Mouse (Mus musculus) T-cell, adult 66 days (primary cell): ENCODE data around the gene Prpsap1. TPM values are rescaled to one million over a fixed set of nuclear protein-coding genes. Genes with fewer than 3 reads are reported as not detected.

ENCODE experiments used
- total RNA-seq, 2 experiments: library from RNA; stranded (reverse); gene quantifications; 3 replicates in 1 of 2; 4 replicates in 1 of 2; pipeline ENCODE4 v1.2.4; 2023

The Prpsap1 gene
- total RNA-seq = 10 to 100 TPM; 92.8 to 99.3 TPM

GRCm38 (mm10) chr11:116493795-116494252, at the start of gene Prpsap1:
Gene Prpsap1, minus strand, starts transcription at chr11:116494202.

DNA sequence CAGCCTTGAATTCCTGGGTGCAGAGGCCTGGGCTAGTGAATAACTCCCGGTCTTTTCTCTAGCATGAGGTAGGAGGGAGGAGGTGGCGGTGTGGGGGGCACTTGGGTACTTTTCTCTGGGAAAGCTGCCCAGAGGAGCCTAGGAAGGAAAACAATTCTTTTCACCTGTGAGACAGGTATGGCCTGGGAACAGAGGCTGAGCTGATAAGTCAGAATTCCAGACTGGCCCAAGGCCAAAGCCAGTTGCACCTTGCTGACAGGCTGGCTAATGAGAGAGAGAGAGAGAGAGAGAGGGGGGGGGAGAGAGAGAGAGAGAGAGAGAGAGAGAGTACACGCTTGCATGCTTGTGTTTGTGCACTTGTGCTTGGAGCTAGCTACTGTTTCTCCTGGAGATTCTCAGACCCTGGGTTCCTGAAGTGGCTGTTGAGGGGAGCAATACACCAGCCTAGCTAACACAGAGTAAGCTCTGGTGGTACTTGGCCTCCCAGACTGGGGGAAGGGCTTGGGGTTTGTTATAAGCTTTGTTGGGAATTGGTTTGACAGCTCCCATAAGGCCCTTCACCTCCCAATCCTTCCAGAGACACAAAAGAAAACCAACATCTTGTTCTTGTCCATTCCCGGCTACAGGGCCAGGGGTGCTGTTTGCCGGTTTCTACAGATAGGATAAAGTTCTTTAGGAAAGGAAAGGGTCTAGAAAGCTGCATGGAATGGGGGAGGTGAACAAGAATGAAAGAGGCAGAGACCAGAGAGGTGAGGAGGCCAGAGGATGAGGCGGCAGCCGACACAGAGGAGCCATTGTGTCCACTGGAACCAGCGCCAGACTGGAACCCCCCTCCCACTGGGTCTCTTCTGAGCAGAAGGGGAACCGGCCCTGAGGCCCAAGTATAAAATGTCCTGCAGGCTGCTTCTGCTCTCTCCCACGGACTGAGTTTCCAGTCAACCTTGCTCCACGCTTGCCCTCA, 36.5 kb upstream of the Prpsap1 start, which contains the start of gene Sphk1:
Sphk1 (plus strand) TSS at position 739 of the 961 bp plus-strand sequence.

DNA sequence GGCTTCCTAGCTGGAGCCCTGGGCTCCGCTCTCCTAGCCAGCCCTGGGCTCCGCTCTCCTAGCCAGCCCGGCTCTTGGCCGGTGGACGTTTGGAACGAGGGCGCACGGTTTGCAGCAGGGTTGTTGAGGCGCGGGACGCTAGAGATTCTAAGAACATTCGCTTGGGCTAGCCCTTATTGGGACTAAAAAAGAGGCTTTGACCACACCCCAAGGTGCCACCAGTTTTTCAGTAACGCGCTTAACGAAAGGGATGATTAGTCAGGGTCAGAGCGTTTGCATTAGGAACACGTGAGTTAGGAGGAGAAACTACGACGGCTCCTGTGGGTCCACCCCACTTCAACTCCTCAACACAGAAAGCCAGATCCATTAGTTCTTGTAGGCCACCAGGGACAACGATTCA, 27.9 kb downstream of the Prpsap1 start, which contains the start of gene Qrich2:
Qrich2 (minus strand) TSS at position 101 of the 400 bp plus-strand sequence.

GRCm38 (mm10) chr11:116433356-116434286, 60.4 kb downstream of the Prpsap1 start, which contains the start of gene Ubald2:
Gene Ubald2, plus strand, starts transcription at chr11:116434094.

Other genes with a start within 250 kb of the Prpsap1 start
- gene Srp68, start 220.0 kb downstream of the Prpsap1 start, total RNA-seq = 10 to 100 TPM; 63.3 to 67.3 TPM
- not detected for gene Galr2, start 213.3 kb downstream of the Prpsap1 start, total RNA-seq
- 10 to 100 TPM; 56.2 to 64.5 TPM for gene Exoc7, start 187.0 kb downstream of the Prpsap1 start, total RNA-seq
- under 1 TPM; 0.87 to 0.92 TPM for gene Foxj1, start 158.8 kb downstream of the Prpsap1 start, total RNA-seq
- 10 to 100 TPM; 15.5 to 20.6 TPM for gene Rnf157, start 81.2 kb downstream of the Prpsap1 start, total RNA-seq
- 100 to 1,000 TPM; 111 to 116 TPM for gene Ubald2, start 60.1 kb downstream of the Prpsap1 start, total RNA-seq
- under 1 TPM; 0.26 to 0.59 TPM for gene Qrich2, start 28.0 kb downstream of the Prpsap1 start, total RNA-seq
- under 1 TPM; 0.33 to 0.44 TPM for gene Sphk1, start 36.7 kb upstream of the Prpsap1 start, total RNA-seq
- gene Ube2o, start 87.2 kb upstream of the Prpsap1 start, total RNA-seq = 10 to 100 TPM; 21.5 to 22.2 TPM
- not detected for gene Aanat, start 92.2 kb upstream of the Prpsap1 start, total RNA-seq
- gene Rhbdf2, start 132.8 kb upstream of the Prpsap1 start, total RNA-seq = 10 to 100 TPM; 14.4 to 15.2 TPM
- gene Prcd, start 159.3 kb upstream of the Prpsap1 start, total RNA-seq = not detected
- not detected for gene Cygb, start 160.1 kb upstream of the Prpsap1 start, total RNA-seq